Mouse (Mus musculus) adrenal gland, adult 2 months (tissue): ENCODE results near the gene Rnf10. TPM values are rescaled to one million over a fixed set of nuclear protein-coding genes. Genes with fewer than 3 reads are reported as not detected.

Experiments used
- DNase-seq: peaks from one replicate; pipeline ENCODE4 v3.0.0; 2021
- polyA plus RNA-seq: library from polyadenylated mRNA; depleted of rRNA; stranded (reverse); fragments of >200 nt; gene quantifications from 2 replicates; pipeline ENCODE4 v1.2.3, GENCODE M21; 2012
- total RNA-seq, 2 experiments: library from RNA; stranded (reverse); gene quantifications; 2 replicates each; pipeline ENCODE4 v1.2.3; 2021

Gene Rnf10
- total and polyA plus RNA-seq, 3 experiments = 225 to 287 (median 258) TPM

- peak; percentile 91 for DNase-seq
Observed at GRCm38 (mm10) chr5:115235323-115235771, 37.4 kb downstream of the Rnf10 start.

- no peak for DNase-seq
Observed at GRCm38 (mm10) chr5:115234519-115234918, 38.2 kb downstream of the Rnf10 start.

- no peak for DNase-seq
Observed at GRCm38 (mm10) chr5:115233031-115233780, 39.5 kb downstream of the Rnf10 start.

- DNase-seq = no peak
Observed at GRCm38 (mm10) chr5:115232516-115232915, 40.2 kb downstream of the Rnf10 start.

GRCm38 (mm10) chr5:115231552-115232120 lies 41.1 kb downstream of the Rnf10 start:
- no peak for DNase-seq

- no peak for DNase-seq
Observed at GRCm38 (mm10) chr5:115230830-115231551, 41.7 kb downstream of the Rnf10 start.

- no peak for DNase-seq
Observed at GRCm38 (mm10) chr5:115222485-115222884, 50.2 kb downstream of the Rnf10 start.

- no peak for DNase-seq
Observed at GRCm38 (mm10) chr5:115220931-115221640, 51.6 kb downstream of the Rnf10 start.

- DNase-seq = no peak
Observed at GRCm38 (mm10) chr5:115217998-115218397, 54.7 kb downstream of the Rnf10 start.

GRCm38 (mm10) chr5:115215273-115216185 lies 57.2 kb downstream of the Rnf10 start:
- no peak for DNase-seq

- DNase-seq = no peak
Observed at GRCm38 (mm10) chr5:115214864-115215263, 57.8 kb downstream of the Rnf10 start.

GRCm38 (mm10) chr5:115212861-115213260 lies 59.8 kb downstream of the Rnf10 start:
- DNase-seq = no peak

- peak; percentile 44 for DNase-seq
Observed at GRCm38 (mm10) chr5:115212451-115212850, 60.2 kb downstream of the Rnf10 start.

- DNase-seq = peak; percentile 38
Observed at GRCm38 (mm10) chr5:115210380-115210779, 62.3 kb downstream of the Rnf10 start.

GRCm38 (mm10) chr5:115208601-115209000 lies 64.1 kb downstream of the Rnf10 start:
- no peak for DNase-seq

- no peak for DNase-seq
Observed at GRCm38 (mm10) chr5:115207892-115208291, 64.8 kb downstream of the Rnf10 start.

GRCm38 (mm10) chr5:115207244-115207643 lies 65.5 kb downstream of the Rnf10 start:
- DNase-seq = no peak

- DNase-seq = peak; percentile 42
Observed at GRCm38 (mm10) chr5:115204562-115205311, 68.0 kb downstream of the Rnf10 start.

GRCm38 (mm10) chr5:115203735-115204561 lies 68.8 kb downstream of the Rnf10 start:
- DNase-seq = no peak
